Mouse (Mus musculus): ENCODE measurements around the gene Ralgps2.

- TF ChIP-seq CTCF (IDR thresholded peaks at IDR 0.05; ENCODE audit: extremely low read depth, insufficient read depth, insufficient read length, insufficient replicate concordance): no peak
- TF ChIP-seq POLR2A (IDR thresholded peaks at IDR 0.05; ENCODE audit: low read depth, low read length): no peak
These were observed 170.3 kb downstream of the Ralgps2 start for GRCm38 (mm10) chr1:156769163-156769562.
